Mouse (Mus musculus) embryonic fibroblast, embryonic 13.5 days (primary cell): Measurements from ENCODE around the gene Gm5447.

ENCODE experiments used
- CTCF ChIP-seq: IDR thresholded peaks from 2 replicates; pipeline ENCODE4 v1.5.1; 2011; ENCODE audit warnings: mild to moderate bottlenecking, control low read depth, low read length, moderate library complexity, borderline replicate concordance; ENCODE audit not compliant: insufficient read depth
- POLR2A ChIP-seq: IDR thresholded peaks from 2 replicates; pipeline ENCODE4 v1.6.1; 2011; ENCODE audit warnings: low read depth, mild to moderate bottlenecking, control low read depth, low read length, moderate library complexity

DNA sequence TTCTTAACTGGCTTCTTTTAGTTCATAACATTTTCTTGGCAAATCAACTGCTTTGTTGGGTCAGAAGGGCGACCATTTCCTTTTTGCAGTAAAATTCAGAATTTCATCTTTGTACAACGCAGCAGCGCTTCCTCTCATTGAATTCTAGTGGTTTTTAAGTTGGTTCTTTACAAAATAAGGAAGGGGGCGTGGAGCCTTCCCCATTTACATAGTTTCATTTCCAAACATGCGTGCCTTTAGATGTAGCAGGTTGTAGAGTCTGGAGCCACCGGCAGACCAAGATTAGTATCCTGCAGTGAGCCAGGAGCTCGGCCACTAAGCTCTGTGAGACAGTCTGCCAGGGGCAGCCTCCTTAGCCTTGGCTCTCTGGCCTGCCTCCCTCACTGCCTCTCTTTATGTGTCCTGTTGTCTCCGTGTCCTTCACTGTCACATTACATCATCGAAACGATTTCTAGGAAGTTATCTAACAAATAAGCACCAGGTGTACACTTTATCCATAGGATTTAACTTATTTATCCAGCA is 13.0 kb downstream of the Gm5447 start:
- no peak for TF ChIP-seq CTCF
- TF ChIP-seq POLR2A: no peak
